Mouse (Mus musculus): ENCODE measurements around the gene Gulp1. TPM values are rescaled to one million over a fixed set of nuclear protein-coding genes. Genes with fewer than 3 reads are reported as not detected.
A peak's percentile ranks its signal among the peaks of the same experiment; 100 is the strongest.

The Gulp1 gene
- total RNA-seq (2014; rRNA removed) (10.5 and 12.2 TPM in 2 replicates), polyA plus RNA-seq (2015; fragmentation: Nextera tagmentation; extraction: Ambion mirVana) (6.4 and 7.2 TPM in 2 replicates)

DNA sequence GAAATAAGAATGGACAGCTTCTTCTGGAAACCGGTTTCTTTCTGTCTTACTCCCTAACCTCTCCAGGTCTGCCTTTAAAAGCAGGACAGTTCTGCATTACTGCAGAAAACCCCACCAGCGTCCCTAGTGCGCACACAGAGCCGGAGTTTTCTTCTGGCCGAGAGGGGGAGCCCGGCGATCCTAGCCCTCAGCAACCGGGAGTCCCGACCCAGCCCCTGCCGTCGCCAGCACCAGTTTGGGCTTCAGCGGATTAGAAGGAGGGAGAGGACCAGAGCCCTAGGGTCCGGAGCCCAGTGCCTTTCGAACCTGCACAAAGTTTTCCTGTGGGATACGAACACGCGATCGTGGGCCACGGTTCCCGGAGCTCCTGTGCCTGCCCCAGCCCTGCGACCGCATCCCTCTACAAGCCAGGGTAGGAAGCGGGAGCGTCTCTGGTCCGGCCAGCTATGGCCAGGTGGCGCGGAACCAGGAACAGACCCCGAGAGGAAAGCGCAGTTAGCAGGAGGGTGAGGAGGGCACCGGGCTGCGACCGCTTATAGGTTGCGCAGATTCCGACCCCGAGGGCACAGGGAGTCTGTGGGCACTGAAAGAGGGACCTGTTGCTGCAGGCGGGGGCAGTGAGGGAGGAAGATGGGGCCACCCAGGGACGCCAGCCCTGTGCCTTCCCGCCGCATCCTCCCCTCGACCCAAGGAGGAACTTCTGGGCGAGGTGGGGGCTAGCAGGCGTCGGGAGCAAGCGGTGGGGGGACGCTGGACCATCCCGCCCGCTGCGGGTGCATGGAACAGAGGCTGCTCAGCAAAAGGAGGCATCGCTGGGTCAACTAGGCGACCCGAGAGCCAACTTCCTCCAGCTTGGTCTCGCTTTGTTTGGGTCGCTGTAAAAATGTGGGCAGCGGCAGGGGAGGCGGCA, at the start of gene Gulp1:
Gulp1 (plus strand) TSS at position 51 of the 910 bp plus-strand sequence.
- peak within 1 kb of the TSS; percentile 62 for H3K4me3 ChIP-seq (ENCODE audit: low read length)
- no peaks in the 10 kb centered on the region for H3K36me3 ChIP-seq (ENCODE audit: insufficient read depth, low read length)
- 2% methylated on average over 55 of the region's 55 CpGs for WGBS
- peak within 1 kb of the TSS; percentile 51 for H3K9ac ChIP-seq (replicated peaks; ENCODE audit: low read length)
- H3K4me1 ChIP-seq (ENCODE audit: insufficient read depth, low read length), result no peaks in the 10 kb centered on the region
- H3K4me2 ChIP-seq (ENCODE audit: low read depth, low read length), result peak within 1 kb of the TSS; percentile 82
- H3K9me3 ChIP-seq (ENCODE audit: low read length), result no peaks in the 10 kb centered on the region
- TF ChIP-seq CTCF (IDR thresholded peaks at IDR 0.05; ENCODE audit: low read depth), result peak; percentile 72
- peak; percentile 91 for ATAC-seq
- no peaks in the 10 kb centered on the region for H3K27me3 ChIP-seq (ENCODE audit: insufficient read depth, low read length)
- peak; percentile 75 for DNase-seq (ENCODE audit: low spot score)
- H3K27ac ChIP-seq, result peak within 1 kb of the TSS; percentile 70

DNA sequence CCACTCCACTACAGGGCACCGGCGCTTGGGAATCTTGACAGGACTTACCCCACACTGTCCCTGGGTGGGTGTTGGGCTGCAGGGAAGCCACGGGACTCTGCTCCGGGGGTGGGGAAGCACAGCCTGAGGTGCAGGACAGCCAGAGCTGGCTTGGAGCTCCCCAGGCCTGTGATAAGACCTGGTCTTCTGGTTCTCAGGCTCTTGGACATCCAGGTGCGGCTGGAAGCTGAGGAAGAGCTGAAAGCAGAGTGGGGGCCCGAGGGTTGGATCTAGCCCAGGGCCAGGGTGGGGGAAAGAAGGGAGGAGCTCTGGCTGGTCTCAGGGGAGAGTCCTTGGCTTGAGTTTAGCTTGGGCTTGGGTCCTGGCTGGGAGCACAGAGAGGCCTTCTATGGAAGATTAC, 1.1 kb upstream of the Gulp1 start:
- no peaks in the 10 kb centered on the region for H3K36me3 ChIP-seq (ENCODE audit: insufficient read depth, low read length)
- no peaks in the 10 kb centered on the region for H3K27me3 ChIP-seq (ENCODE audit: insufficient read depth, low read length)
- H3K9me3 ChIP-seq (ENCODE audit: low read length), result no peaks in the 10 kb centered on the region
- H3K4me3 ChIP-seq (ENCODE audit: low read length), result no peak overlapping the region
- no peaks in the 10 kb centered on the region for H3K4me1 ChIP-seq (ENCODE audit: insufficient read depth, low read length)
- no peak for TF ChIP-seq CTCF (IDR thresholded peaks at IDR 0.05; ENCODE audit: low read depth)
- ATAC-seq (no peak), DNase-seq (ENCODE audit: low spot score) (no peak)
- no peak overlapping the region for H3K27ac ChIP-seq
- 76% methylated on average over 6 of the region's 6 CpGs for WGBS
- H3K9ac ChIP-seq (replicated peaks; ENCODE audit: low read length), result no peak overlapping the region
- H3K4me2 ChIP-seq (ENCODE audit: low read depth, low read length), result no peak overlapping the region

- H3K9ac ChIP-seq (replicated peaks; ENCODE audit: low read length), result peak overlapping the region; percentile 51
- no peaks in the 10 kb centered on the region for H3K4me1 ChIP-seq (ENCODE audit: insufficient read depth, low read length)
- no peaks in the 10 kb centered on the region for H3K9me3 ChIP-seq (ENCODE audit: low read length)
- no peaks in the 10 kb centered on the region for H3K27me3 ChIP-seq (ENCODE audit: insufficient read depth, low read length)
- H3K36me3 ChIP-seq (ENCODE audit: insufficient read depth, low read length), result no peaks in the 10 kb centered on the region
- WGBS, result 10% methylated on average over 15 of the region's 15 CpGs
- H3K4me3 ChIP-seq (ENCODE audit: low read length), result peak overlapping the region; percentile 62
- peak; percentile 60 for TF ChIP-seq CTCF (IDR thresholded peaks at IDR 0.05; ENCODE audit: low read depth)
- DNase-seq (ENCODE audit: low spot score) (peak; percentile 63), ATAC-seq (peak; percentile 82)
- peak overlapping the region; percentile 70 for H3K27ac ChIP-seq
- H3K4me2 ChIP-seq (ENCODE audit: low read depth, low read length), result peak overlapping the region; percentile 82
Observed at GRCm38 (mm10) chr1:44552371-44552841, 1.1 kb downstream of the Gulp1 start.

GRCm38 (mm10) chr1:44553166-44553898, 2.0 kb downstream of the Gulp1 start:
- TF ChIP-seq CTCF (IDR thresholded peaks at IDR 0.05; ENCODE audit: low read depth), result no peak
- ATAC-seq, result no peak

DNA sequence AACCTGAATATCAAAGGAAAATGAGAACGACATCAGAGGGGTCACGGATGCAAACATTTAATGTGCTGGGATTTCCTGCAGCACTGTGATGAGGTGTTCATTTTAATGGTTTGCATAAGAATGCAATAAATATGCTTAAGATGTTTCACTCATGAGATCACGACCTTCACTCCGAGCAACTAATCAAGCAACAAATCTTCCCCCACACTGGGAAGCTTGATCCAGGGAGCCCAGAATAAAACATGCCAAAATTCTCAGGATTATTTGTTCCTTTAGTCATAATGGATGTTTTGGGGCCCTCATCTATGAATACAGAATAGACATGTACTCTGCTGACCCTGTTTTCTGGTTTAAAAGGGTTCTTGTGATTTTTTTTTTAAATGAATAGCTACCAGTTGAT, 16.1 kb downstream of the Gulp1 start:
- WGBS, result 74% methylated on average over 4 of the region's 4 CpGs

More at GRCm38 (mm10) chr1:44553166-44553898, 2.0 kb downstream of the Gulp1 start:
- Histone ChIP-seq H3K4me3 (ENCODE audit: low read length) (peak overlapping the region; percentile 62; the same call in 1 of the 2 replicates), H3K4me1 (ENCODE audit: insufficient read depth, low read length) (no peaks in the 10 kb centered on the region), H3K9me3 (ENCODE audit: low read length) (no peaks in the 10 kb centered on the region), H3K36me3 (ENCODE audit: insufficient read depth, low read length) (no peaks in the 10 kb centered on the region), H3K27ac (peak overlapping the region; percentile 48), H3K9ac (replicated peaks; ENCODE audit: low read length) (no peak overlapping the region), H3K4me2 (ENCODE audit: low read depth, low read length) (peak overlapping the region; percentile 82), H3K27me3 (ENCODE audit: insufficient read depth, low read length) (no peaks in the 10 kb centered on the region)
- 22% methylated on average over 6 of the region's 6 CpGs for WGBS
- DNase-seq (ENCODE audit: low spot score), result peak; percentile 74

GRCm38 (mm10) chr1:44568296-44568695, 17.0 kb downstream of the Gulp1 start:
- no peak for TF ChIP-seq CTCF (IDR thresholded peaks at IDR 0.05; ENCODE audit: low read depth)
- Histone ChIP-seq H3K4me1 (ENCODE audit: insufficient read depth, low read length) (no peaks in the 10 kb centered on the region), H3K36me3 (ENCODE audit: insufficient read depth, low read length) (no peaks in the 10 kb centered on the region), H3K9me3 (ENCODE audit: low read length) (no peaks in the 10 kb centered on the region), H3K27me3 (ENCODE audit: insufficient read depth, low read length) (no peaks in the 10 kb centered on the region), H3K27ac (no peak overlapping the region), H3K4me2 (ENCODE audit: low read depth, low read length) (no peak overlapping the region), H3K9ac (replicated peaks; ENCODE audit: low read length) (no peak overlapping the region), H3K4me3 (ENCODE audit: low read length) (no peak overlapping the region)
- ATAC-seq, result no peak
- DNase-seq (ENCODE audit: low spot score), result no peak
- 61% methylated on average over 2 of the region's 2 CpGs for WGBS

More for the DNA sequence above, 16.1 kb downstream of the Gulp1 start:
- H3K4me3 ChIP-seq (ENCODE audit: low read length), result no peak overlapping the region
- no peaks in the 10 kb centered on the region for H3K9me3 ChIP-seq (ENCODE audit: low read length)
- H3K9ac ChIP-seq (replicated peaks; ENCODE audit: low read length), result no peak overlapping the region
- ATAC-seq (no peak), DNase-seq (ENCODE audit: low spot score) (no peak)
- H3K27ac ChIP-seq, result no peak overlapping the region
- no peaks in the 10 kb centered on the region for H3K4me1 ChIP-seq (ENCODE audit: insufficient read depth, low read length)
- no peak for TF ChIP-seq CTCF (IDR thresholded peaks at IDR 0.05; ENCODE audit: low read depth)
- no peaks in the 10 kb centered on the region for H3K27me3 ChIP-seq (ENCODE audit: insufficient read depth, low read length)
- no peaks in the 10 kb centered on the region for H3K36me3 ChIP-seq (ENCODE audit: insufficient read depth, low read length)
- H3K4me2 ChIP-seq (ENCODE audit: low read depth, low read length), result no peak overlapping the region

All from hindbrain, postnatal 0 days (tissue).